ENCODE assay signal across 20 mouse cellular contexts in genomic region chr2:76421411-76421924, GRCm38 (mm10). TPM values are rescaled to one million over a fixed set of nuclear protein-coding genes. Genes with fewer than 3 reads are reported as not detected.
"Had no signal": no experiment of that assay in that cellular context is flagged by ENCODE, and none has a peak within 500 bp of the region (broad histone marks: within the 10 kb centered on the region; RNA-seq: fewer than 3 reads in every experiment).

No protein-coding gene starts in this region.

- H3K27ac ChIP-seq: liver, embryonic 15.5 days; lung, embryonic 15.5 days; macrophage; midbrain, embryonic 12.5 days; neural tube, embryonic 12.5 days; stomach, embryonic 15.5 days; stomach, postnatal 0 days had no signal

- DNase-seq: liver, postnatal 0 days; lung, adult 2 months; lung, postnatal 14 days; lung, postnatal 36 days; midbrain, embryonic 14.5 days; right cerebral cortex, postnatal 14 days; thymus, postnatal 14 days; thymus, postnatal 4 days had no signal

- H3K27me3 ChIP-seq: liver, embryonic 15.5 days; lung, embryonic 15.5 days; megakaryocyte, embryonic 14.5 days; neural tube, embryonic 12.5 days; stomach, embryonic 15.5 days had no signal

- H3K9me3 ChIP-seq: liver, embryonic 15.5 days; lung, embryonic 15.5 days; megakaryocyte, embryonic 14.5 days; midbrain, embryonic 12.5 days; neural tube, embryonic 12.5 days; stomach, embryonic 15.5 days had no signal

- ATAC-seq: liver, postnatal 0 days; lung, postnatal 0 days; midbrain, embryonic 16.5 days had no signal

- H3K36me3 ChIP-seq: liver, embryonic 15.5 days; lung, embryonic 15.5 days; midbrain, embryonic 12.5 days; neural tube, embryonic 12.5 days; stomach, embryonic 15.5 days had no signal

- H3K4me1 ChIP-seq: liver, embryonic 15.5 days; megakaryocyte, embryonic 14.5 days; midbrain, embryonic 12.5 days; neural tube, embryonic 12.5 days; stomach, embryonic 15.5 days had no signal

- H3K4me3 ChIP-seq: liver, embryonic 15.5 days; lung, embryonic 15.5 days; megakaryocyte, embryonic 14.5 days; midbrain, embryonic 12.5 days; myocyte; neural tube, embryonic 12.5 days; stomach, embryonic 15.5 days had no signal

RNA-seq across cellular contexts. Expression of gene Osbpl6, which starts 15.2 kb away (rescaled TPM):
- total RNA-seq: neutrophil, adult 5-6 weeks had no signal
- polyA plus RNA-seq: macrophage had no signal
